Mouse (Mus musculus) kidney, adult 11 months (tissue): ENCODE data around the gene Apoc4.
"Not testable (repeated sequence)": the region's sequence is repeated elsewhere in the genome, so short reads cannot be mapped to it uniquely, and the experiment has no call there.

Source experiments
- DNase-seq: peaks from one replicate; pipeline ENCODE4 v3.0.0; 2022

Gene Apoc4

GRCm38 (mm10) chr7:19698907-19699826 lies 17.9 kb upstream of the Apoc4 start, which contains the start of gene Apoe:
Gene Apoe, minus strand, starts transcription at chr7:19699188.
- peak; percentile 68 for DNase-seq

GRCm38 (mm10) chr7:19697949-19698906 lies 16.9 kb upstream of the Apoc4 start:
- DNase-seq = no peak

GRCm38 (mm10) chr7:19696336-19696873 lies 15.1 kb upstream of the Apoc4 start:
- no peak for DNase-seq

DNA sequence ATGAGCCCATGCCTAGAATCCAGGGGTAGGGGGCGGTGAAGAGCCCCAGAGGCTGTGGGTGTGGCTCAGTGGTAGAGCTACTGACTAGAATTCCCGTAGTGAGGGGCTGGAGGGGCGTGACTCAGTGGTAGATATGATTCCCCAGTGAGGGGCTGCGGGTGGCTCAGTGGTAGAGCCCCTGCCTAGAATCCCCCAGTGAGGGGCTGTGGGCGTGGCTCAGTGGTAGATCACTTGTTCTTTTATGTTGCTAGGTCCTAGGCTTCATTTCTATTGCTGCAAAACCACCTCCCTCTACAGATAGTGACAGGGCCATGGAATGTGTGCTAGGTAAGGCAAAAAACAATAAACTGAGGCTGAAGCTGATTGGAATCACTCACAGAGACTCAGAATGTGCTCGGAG lies 14.6 kb upstream of the Apoc4 start:
- DNase-seq = no peak

DNA sequence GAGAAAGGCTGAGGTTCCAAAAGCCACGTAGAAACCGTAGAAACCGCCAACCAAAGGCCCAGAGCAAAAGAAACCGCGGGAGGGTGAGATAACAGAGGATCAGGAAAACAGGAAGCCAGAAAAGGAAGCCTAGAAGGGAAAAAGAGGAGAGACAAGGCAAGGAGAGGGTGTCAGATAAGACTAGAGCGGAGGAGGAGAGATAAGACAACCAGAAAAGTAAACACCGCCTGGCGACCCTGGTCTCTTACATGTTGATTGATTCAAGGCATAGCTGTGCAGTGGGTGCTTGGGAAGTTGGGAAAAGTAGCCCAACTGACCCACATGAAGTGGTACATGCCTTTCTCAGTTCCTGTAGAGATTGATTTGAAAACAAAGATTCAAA lies 13.9 kb upstream of the Apoc4 start:
- DNase-seq = no peak

DNA sequence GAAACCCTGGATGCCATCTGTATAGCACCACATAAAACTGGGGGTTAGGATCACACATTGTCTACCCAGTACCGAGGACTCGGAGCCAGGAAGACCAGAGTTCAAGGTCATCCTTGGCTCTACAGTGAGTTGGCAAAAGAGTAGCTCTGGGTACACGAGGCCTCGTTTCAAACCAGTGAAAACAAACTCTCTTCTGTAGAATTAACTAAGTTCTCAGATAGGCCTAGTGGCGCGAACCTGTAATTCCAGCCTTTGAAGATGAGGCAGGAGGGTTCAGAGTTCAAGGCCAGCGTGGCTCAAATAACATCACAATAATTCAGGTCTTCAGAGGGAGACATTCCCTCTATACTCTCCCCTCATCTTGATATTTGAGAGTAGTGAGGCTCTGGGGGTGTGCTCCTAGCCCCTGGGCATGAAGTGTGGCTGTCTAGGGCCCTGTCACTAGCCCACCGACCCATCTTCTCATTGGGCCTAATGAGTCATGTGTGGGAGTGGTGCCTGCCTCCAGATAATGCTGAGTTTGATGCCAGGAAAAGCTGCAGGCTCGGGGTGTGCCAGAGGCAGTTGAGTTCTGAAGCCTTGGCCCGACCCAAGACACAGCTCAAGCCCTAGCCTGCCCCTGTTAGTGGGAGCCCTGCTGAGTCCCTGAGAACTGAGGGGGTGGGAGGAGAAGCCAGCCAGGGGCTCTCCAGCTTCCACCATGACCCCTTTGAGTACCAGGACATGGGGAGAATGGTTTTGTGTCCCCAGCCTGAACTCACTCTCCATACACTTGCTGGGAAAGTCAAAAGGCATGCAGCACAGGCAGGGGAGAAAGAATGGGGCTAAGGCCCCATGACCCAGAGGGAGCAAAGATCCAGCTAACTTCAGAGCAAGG lies 13.3 kb upstream of the Apoc4 start:
- no peak for DNase-seq

- DNase-seq = no peak
These were observed 12.1 kb upstream of the Apoc4 start for GRCm38 (mm10) chr7:19693421-19693820.

GRCm38 (mm10) chr7:19691873-19692865 lies 10.9 kb upstream of the Apoc4 start, which contains the start of gene Apoc1:
Gene Apoc1, minus strand, starts transcription at chr7:19692660.
- DNase-seq = no peak

GRCm38 (mm10) chr7:19691434-19691833 lies 10.2 kb upstream of the Apoc4 start:
- no peak for DNase-seq

DNA sequence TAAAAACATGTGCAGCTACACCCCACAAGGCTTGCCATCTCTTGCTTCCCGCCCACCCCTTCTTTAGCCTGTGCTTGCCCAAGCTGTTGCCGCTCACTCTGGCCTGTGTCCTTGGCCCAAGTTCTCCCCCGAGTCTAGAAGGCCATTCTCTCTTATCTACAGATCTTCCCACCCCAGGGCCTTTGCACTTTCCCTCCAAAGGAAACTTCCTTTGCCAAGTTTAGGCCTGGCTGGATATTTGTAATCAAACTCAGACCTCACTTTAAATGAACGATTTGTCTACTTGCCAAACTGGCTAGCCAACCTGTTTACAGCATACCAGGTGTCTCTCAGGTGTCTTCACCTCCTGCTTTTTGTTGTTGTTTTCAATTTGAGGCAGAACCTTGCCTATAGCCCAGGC lies 9.6 kb upstream of the Apoc4 start:
- no peak for DNase-seq

DNA sequence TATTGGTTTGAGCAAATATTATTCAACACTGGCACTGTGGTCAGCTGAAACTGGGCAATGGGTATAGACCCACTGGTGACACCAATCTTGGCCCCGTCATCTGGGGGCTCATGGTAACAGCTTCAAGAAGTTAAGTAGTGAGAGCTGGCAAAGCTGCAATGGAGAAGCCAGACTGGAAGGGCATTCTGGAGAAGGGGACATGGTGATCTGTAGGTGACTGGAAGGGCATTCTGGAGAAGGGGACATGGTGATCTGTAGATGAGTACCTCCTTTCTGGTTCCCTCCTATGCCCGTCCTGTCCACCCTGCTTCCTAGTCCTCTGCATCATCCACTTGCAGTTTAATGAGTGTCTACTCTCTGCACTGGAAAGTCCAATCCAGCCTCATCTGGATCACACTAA lies 7.3 kb upstream of the Apoc4 start:
- no peak for DNase-seq

GRCm38 (mm10) chr7:19688101-19688500 lies 6.8 kb upstream of the Apoc4 start:
- DNase-seq = no peak

DNA sequence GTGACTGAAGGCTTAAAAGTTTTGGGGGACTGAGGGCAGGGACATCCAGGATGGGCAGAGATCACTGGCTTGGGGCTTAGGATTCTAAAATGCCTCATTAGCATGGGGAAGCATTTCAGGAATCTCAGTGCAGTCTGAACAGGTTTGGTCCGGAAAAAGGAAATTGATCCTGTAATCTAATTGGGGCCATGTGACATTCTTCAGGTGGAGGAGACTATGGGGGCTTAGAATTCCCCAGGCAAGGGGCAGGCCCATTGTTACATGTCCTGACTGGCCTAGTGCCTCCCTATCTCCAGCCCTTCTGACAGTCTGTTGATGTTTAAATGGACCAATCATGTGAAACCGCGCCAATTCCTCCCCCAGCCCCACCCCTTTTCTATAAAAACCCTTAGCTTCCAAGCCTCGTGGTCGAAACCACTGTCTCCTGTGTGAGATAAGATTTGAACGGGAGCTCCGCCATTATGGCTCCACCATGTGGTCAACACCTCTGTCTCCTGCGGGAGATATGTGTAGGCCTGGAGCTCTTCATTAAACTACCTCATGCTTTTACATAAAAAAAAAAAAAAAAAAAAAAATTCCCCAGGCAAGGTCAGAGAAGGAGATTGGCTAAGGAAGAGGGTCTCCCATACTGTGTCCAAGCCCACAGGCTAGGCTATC lies 5.8 kb upstream of the Apoc4 start:
- DNase-seq = not testable (repeated sequence)

- no peak for DNase-seq
These were observed 5.2 kb upstream of the Apoc4 start for GRCm38 (mm10) chr7:19686521-19686920.

DNA sequence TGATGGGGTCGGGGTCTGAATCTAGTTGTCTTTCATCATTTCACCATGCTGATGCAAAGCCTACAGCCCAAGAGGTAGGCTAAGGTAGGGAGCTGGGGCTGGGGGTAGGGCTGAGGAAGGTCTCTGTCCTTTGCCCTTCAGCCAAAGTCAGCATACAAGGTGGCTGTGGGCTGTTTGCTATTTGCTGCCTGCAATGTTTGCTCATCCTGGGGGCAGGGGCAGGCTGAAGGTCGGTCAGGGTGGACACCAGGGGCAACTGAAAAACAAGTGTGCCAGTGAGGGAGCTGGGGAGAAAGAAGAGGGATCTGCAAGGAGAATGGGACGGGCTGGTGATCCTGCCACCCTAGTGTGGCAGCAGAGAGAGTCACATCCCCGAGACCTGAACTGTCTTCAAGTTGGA lies 4.1 kb upstream of the Apoc4 start:
- peak; percentile 31 for DNase-seq

GRCm38 (mm10) chr7:19683771-19684201 lies 2.5 kb upstream of the Apoc4 start:
- no peak for DNase-seq

- DNase-seq = no peak
These were observed 1.7 kb upstream of the Apoc4 start for GRCm38 (mm10) chr7:19682979-19683378.

DNA sequence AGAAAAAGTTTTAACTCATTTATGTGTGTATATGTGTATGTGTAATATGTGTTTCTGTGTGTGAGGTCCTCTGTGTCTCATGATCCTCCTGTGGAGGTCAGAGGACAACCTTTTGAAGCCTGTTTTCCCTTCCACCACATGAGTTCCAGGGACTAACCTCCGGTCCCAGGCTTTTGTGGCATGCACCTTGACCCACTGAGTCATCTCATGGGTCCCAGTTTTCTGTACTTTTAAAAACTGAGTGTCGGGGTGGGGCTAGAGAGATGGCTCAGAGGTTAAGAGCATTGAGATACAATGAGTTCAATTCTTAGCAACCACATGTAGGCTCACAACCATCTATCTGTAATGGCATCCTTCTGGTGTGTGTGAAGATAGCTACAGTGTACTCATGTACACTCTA lies 577 bp downstream of the Apoc4 start:
- DNase-seq = no peak

GRCm38 (mm10) chr7:19678901-19679300 lies 2.4 kb downstream of the Apoc4 start:
- no peak for DNase-seq

- DNase-seq = no peak
These were observed 3.4 kb downstream of the Apoc4 start, which contains the start of gene Apoc2 for GRCm38 (mm10) chr7:19677872-19678271. Gene Apoc2, minus strand, starts transcription at chr7:19677941.
